Mouse (Mus musculus) lung, embryonic 14.5 days (tissue): ENCODE data around the gene Pde6b. TPM values are rescaled to one million over a fixed set of nuclear protein-coding genes. Genes with fewer than 3 reads are reported as not detected.

ENCODE experiments used
- ATAC-seq: fragments of 200-750 bp; cut with Nextera tagmentation; 2 replicates; pipeline ENCODE4 v1.8.0; 2017; ENCODE audit warnings: mild to moderate bottlenecking, moderate TSS enrichment, moderate library complexity; ENCODE audit not compliant: insufficient read depth
- DNase-seq: peaks from one replicate; pipeline ENCODE4 v3.0.0-alpha.2; 2015
- H3K27ac ChIP-seq: fragments of 300-500 bp; sonication (generic); 2 replicates; pipeline ENCODE4 v1.5.1; 2014; ENCODE audit warnings: low read depth, mild to moderate bottlenecking, moderate library complexity
- H3K27me3 ChIP-seq: fragments of 300-500 bp; sonication (generic); 2 replicates; pipeline ENCODE4 v1.6.1; 2014; ENCODE audit warnings: low read length, control low read depth; ENCODE audit not compliant: insufficient read depth
- H3K36me3 ChIP-seq: fragments of 300-500 bp; sonication (generic); 2 replicates; pipeline ENCODE4 v1.6.1; 2014; ENCODE audit warnings: control low read depth; ENCODE audit not compliant: insufficient read depth
- H3K4me1 ChIP-seq: fragments of 300-500 bp; sonication (generic); 2 replicates; pipeline ENCODE4 v1.6.1; 2014; ENCODE audit warnings: antibody characterized with exemption, control low read depth; ENCODE audit not compliant: insufficient read depth
- H3K4me2 ChIP-seq: fragments of 300-500 bp; sonication (generic); 2 replicates; pipeline ENCODE4 v1.6.1; 2014; ENCODE audit warnings: mild to moderate bottlenecking
- H3K4me3 ChIP-seq: fragments of 300-500 bp; sonication (generic); 2 replicates; pipeline ENCODE4 v1.5.1; 2014; ENCODE audit warnings: low read depth, low read length
- H3K9ac ChIP-seq: fragments of 300-500 bp; sonication (generic); 2 replicates; pipeline ENCODE4 v1.6.1; 2014
- H3K9me3 ChIP-seq: fragments of 300-500 bp; sonication (generic); 2 replicates; pipeline ENCODE4 v1.6.1; 2016; ENCODE audit warnings: low read depth, low read length, control low read depth
- CTCF ChIP-seq: IDR thresholded peaks from 2 replicates; pipeline ENCODE4 v1.5.1; 2016; ENCODE audit warnings: antibody characterized with exemption, low read depth
- WGBS: fragments of 180-500 bp; shearing (Covaris S2); extraction: QIAGEN DNeasy Blood & Tissue Kit; methylation state at CpG from one replicate; pipeline ENCODE4 v1.1.7; 2014; 5-methylcytosine and 5-hydroxymethylcytosine counted together
- polyA plus RNA-seq: library from polyadenylated mRNA; unstranded; fragments of >200 nt; fragmentation: Nextera tagmentation; extraction: Ambion mirVana; gene quantifications from 2 replicates; pipeline ENCODE4 v1.2.1, GENCODE M21; 2014

Gene Pde6b
- polyA plus RNA-seq, 1 experiment from 2014 or later: 0.12 TPM

DNA sequence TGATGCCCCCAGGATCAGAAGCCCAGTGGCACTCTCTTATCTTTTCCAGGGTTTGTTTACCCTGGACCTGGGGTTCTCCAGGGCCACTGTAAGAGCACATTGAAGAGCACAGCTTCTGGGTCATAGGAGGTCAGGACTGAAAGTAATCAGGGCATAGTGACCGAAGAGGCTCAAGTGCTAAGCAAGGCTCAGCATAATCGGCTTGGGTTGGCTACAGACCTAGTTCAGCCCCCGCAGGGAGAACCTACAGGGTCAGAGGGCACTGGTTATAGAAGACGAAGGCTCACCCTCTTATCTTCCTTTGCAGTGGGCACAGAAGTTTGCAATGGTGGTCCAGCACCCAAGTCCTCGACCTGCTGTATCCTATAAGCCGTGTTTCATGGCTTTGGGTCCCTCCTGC, 43.0 kb downstream of the Pde6b start:
- no peak for TF ChIP-seq CTCF
- ATAC-seq: no peak
- H3K9me3 ChIP-seq: no peaks in the 10 kb centered on the region
- 66% methylated on average over 6 of the region's 6 CpGs for WGBS
- H3K27ac ChIP-seq: no peak overlapping the region
- H3K4me1 ChIP-seq: no peaks in the 10 kb centered on the region
- H3K4me2 ChIP-seq: no peak overlapping the region
- no peaks in the 10 kb centered on the region for H3K27me3 ChIP-seq
- no peak overlapping the region for H3K4me3 ChIP-seq
- peaks cover 24% of the 10 kb centered on the region for H3K36me3 ChIP-seq
- DNase-seq: no peak
- H3K9ac ChIP-seq: no peak overlapping the region

DNA sequence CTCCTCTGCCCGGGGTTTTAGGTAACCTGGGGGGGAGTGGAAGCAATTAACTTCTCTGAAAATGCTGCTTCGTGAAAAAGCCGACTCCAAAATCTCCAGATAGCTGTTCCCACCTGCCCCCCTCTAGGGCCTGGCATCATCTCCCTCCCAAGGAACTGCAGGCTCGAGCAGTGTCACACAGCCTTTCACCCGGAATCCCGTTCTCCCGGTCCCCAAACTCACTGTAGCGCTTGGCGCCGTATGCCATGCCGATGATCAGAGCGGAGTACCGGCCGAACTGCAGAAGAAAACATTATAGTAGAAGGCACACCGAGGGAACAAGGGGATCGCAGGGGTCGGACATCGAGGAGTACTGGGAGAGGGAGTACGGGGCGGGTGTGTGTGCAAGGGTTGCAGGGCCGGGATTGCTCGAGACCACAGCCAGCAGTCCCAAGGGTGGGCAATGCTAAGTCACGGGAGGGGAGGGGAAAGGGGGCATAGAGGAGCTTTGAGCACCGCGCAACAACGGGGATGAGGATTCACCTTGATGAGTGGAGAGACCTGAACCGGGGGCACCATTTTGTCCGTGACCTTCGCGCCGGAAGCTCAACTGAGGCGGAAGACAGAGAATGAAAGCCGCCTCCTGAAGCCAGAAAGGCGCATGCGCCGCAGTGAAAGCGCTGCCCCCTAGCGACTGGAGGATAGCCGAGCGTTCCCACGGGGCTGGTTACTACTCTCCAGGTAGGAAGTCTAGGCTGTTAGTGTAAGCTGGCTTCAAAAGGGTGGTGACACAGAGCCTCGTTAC, 45.8 kb downstream of the Pde6b start, which contains the start of gene Atp5k:
Gene Atp5k, minus strand, starts transcription at position 645 of the 784 bp plus-strand sequence.
- WGBS: under 1% methylated on average over 42 of the region's 42 CpGs
- Histone ChIP-seq H3K27me3 (no peaks in the 10 kb centered on the region), H3K9me3 (no peaks in the 10 kb centered on the region), H3K4me2 (peak within 1 kb of the TSS; percentile 84), H3K4me3 (peak within 1 kb of the TSS; percentile 77), H3K36me3 (peaks cover 24% of the 10 kb centered on the region), H3K27ac (no peak within 1 kb of the TSS), H3K9ac (peak within 1 kb of the TSS; percentile 80), H3K4me1 (no peaks in the 10 kb centered on the region)
- DNase-seq: peak; percentile 97
- ATAC-seq: peak; percentile 89
- TF ChIP-seq CTCF: peak; percentile 92

DNA sequence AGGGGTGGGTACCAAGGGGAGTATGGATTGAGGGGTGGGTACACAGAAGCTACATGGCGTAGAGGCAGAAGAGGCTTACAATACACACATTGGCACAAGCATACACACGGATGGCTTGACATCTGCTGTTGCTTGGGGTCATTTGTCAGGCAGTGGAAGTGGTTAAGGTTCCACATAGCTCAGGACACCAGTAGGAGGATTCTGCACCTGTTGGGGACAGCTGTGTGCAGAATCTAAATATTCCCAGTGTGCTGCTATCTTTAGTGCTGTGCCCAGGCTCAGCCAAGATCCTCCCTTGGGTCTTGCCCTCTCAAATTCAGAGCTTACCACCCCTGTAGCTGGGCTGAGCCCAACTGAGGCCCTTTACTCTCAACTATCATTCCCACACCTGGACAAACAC, 47.9 kb downstream of the Pde6b start:
- no peaks in the 10 kb centered on the region for H3K27me3 ChIP-seq
- H3K27ac ChIP-seq: no peak overlapping the region
- WGBS: 63% methylated on average over 2 of the region's 2 CpGs
- H3K36me3 ChIP-seq: peaks cover 11% of the 10 kb centered on the region
- H3K4me1 ChIP-seq: no peaks in the 10 kb centered on the region
- no peak for TF ChIP-seq CTCF
- H3K4me3 ChIP-seq: no peak overlapping the region
- no peak for ATAC-seq
- H3K9me3 ChIP-seq: no peaks in the 10 kb centered on the region
- H3K4me2 ChIP-seq: no peak overlapping the region
- H3K9ac ChIP-seq: no peak overlapping the region
- no peak for DNase-seq

DNA sequence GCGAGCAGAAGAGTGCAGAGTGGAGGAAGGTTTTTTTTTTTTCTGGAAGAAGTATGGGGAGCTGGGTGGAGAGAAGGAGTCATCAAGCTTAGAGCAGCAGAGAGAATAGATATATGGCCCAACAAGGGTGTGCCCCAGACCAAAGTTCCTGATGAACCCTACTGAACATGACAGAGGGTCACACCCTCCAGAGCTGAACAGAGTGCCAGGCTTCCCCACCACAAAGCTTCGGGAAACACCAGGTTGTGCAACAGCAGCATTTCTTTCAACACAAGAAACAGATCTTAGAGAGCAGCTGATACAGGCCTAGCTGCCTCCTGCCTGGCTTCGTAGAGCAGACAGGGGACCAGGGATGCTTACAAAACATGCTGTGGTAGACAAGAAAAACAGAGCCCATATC, 58.8 kb downstream of the Pde6b start:
- no peak overlapping the region for H3K27ac ChIP-seq
- no peaks in the 10 kb centered on the region for H3K4me1 ChIP-seq
- TF ChIP-seq CTCF: no peak
- no peak overlapping the region for H3K4me2 ChIP-seq
- H3K9ac ChIP-seq: no peak overlapping the region
- 77% methylated on average over 3 of the region's 3 CpGs for WGBS
- no peak overlapping the region for H3K4me3 ChIP-seq
- ATAC-seq (no peak), DNase-seq (no peak)
- no peaks in the 10 kb centered on the region for H3K27me3 ChIP-seq
- no peaks in the 10 kb centered on the region for H3K9me3 ChIP-seq
- H3K36me3 ChIP-seq: no peaks in the 10 kb centered on the region

DNA sequence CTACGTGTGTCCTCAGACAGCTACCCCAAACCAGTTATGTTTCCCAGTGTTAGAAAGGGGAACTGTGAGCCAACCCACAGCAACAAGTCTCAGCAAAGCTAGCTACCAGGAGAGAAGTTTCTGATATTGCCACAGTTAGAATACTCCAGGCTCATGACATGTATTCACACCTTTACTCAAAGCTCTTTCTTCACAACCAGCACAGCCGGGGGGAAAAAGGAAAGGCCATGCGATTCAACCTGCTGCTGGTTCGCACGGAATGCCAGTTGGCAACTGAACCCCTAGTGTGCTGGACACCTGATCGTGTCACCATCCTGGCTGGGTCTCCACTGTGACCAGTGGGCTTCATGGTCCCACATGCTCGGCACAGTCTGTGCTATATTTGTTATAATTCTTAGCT, 59.7 kb downstream of the Pde6b start:
- Histone ChIP-seq H3K4me1 (no peaks in the 10 kb centered on the region), H3K27ac (no peak overlapping the region), H3K4me3 (no peak overlapping the region), H3K36me3 (no peaks in the 10 kb centered on the region), H3K9me3 (no peaks in the 10 kb centered on the region), H3K4me2 (no peak overlapping the region), H3K27me3 (no peaks in the 10 kb centered on the region), H3K9ac (no peak overlapping the region)
- no peak for ATAC-seq
- WGBS: 74% methylated on average over 7 of the region's 7 CpGs
- no peak for TF ChIP-seq CTCF
- DNase-seq: no peak

DNA sequence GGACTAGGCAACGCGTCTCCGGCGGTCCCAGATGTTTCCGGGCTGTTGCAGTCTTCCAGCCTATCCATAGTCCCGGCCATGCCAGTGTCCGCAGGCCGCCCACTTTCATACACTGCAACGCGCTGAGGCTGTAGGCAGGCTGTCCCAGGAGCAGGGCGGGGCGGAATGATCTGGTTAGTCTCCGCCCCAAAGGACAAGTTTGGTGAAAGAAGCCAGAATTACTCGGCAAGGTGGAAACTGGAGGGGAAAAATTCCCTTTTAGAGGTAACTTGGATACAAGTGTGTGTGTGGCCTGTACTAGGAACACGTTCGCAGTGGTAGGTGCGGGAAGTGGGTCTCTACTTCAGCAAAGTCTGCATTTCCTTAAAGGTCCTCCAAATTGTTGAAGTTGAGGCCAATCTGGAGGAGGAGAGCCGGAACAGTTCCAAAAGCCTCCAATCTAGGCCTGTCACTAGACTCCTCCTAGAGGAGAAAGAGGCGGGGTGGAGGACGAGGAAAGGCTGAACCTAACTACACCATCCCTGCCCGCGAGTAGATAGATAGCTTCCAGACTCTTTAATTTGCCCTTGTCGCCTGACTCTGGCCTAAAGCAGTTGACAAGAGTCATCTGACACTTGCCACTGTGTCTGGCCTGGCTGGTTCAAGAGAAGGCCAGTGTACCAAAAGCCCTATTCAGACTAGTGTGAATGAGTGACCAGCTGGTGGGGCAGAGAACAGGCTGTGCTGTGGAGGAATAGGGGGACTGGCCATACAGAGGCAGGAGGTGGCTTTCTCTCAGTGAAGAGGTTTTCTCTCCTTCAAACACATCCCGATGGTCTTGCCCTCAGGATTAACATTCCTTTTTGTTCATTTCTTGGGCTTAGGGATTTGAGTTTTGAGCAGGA, 60.8 kb downstream of the Pde6b start, which contains the start of gene Mfsd7a:
Gene Mfsd7a, minus strand, starts transcription at position 107 of the 884 bp plus-strand sequence.
- peak within 1 kb of the TSS; percentile 33 for H3K4me3 ChIP-seq
- H3K36me3 ChIP-seq: no peaks in the 10 kb centered on the region
- no peaks in the 10 kb centered on the region for H3K4me1 ChIP-seq
- no peaks in the 10 kb centered on the region for H3K9me3 ChIP-seq
- peak within 1 kb of the TSS; percentile 63 for H3K4me2 ChIP-seq
- DNase-seq (peak; percentile 84), ATAC-seq (peak; percentile 98)
- H3K27me3 ChIP-seq: no peaks in the 10 kb centered on the region
- H3K9ac ChIP-seq: peak within 1 kb of the TSS; percentile 28
- H3K27ac ChIP-seq: no peak within 1 kb of the TSS
- TF ChIP-seq CTCF: peak; percentile 1; the same call in 1 of the 2 replicates
- WGBS: 10% methylated on average over 24 of the region's 24 CpGs

DNA sequence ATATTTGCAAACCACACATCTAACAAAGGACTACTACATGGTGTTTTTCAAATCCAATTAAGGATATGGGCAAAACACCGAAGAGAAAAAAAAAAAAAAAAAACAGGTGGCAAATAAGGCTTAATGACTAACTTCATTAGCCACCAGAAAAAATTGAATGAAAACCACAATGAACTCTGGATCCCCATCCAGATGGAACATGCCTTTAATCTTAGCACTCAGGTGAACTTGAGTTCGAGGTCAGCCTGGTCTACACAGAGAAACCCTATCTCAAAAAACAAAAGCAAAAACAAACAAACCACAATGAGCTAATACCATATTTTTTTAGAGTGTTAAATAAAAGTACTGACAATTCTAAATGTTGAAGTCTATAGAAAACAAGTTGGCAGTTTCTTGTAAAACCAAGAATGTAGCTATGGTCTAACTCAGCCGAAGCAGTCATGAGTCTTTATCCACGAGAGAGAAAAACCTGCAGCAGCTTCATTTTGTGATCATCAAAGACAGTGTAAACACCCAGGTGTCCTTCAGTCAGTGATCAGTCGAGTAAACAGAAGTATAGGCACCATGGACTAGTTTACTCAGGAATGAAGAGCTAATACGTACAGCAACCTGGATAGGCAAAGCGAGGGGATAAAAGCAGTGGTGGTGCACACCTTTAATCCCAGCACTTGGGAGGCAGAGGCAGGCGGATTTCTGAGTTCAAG, 62.8 kb downstream of the Pde6b start:
- no peak overlapping the region for H3K9ac ChIP-seq
- WGBS: 66% methylated on average over 8 of the region's 8 CpGs

More for the DNA sequence above, 62.8 kb downstream of the Pde6b start:
- Histone ChIP-seq H3K27ac (no peak overlapping the region), H3K4me3 (no peak overlapping the region), H3K4me1 (no peaks in the 10 kb centered on the region), H3K27me3 (no peaks in the 10 kb centered on the region), H3K4me2 (no peak overlapping the region), H3K9me3 (no peaks in the 10 kb centered on the region), H3K36me3 (no peaks in the 10 kb centered on the region)
- TF ChIP-seq CTCF: no peak
- DNase-seq (no peak), ATAC-seq (no peak)
